Mouse (Mus musculus) bone marrow, adult 2 months (tissue): ENCODE measurements around the gene Chn2.

Experiments
- CTCF ChIP-seq: fragments of 200-500 bp; IDR thresholded peaks from 2 replicates; pipeline ENCODE4 v1.5.1; 2011; ENCODE audit warnings: low read length, control low read depth; ENCODE audit not compliant: control insufficient read depth, insufficient read depth
- POLR2A ChIP-seq: fragments of 200-500 bp; IDR thresholded peaks from 2 replicates; pipeline ENCODE4 v1.6.1; 2011; ENCODE audit warnings: low read depth, mild to moderate bottlenecking, control low read depth, low read length, borderline replicate concordance; ENCODE audit not compliant: control insufficient read depth

GRCm38 (mm10) chr6:54284167-54284711 lies 244.9 kb downstream of the Chn2 start:
- TF ChIP-seq CTCF (no peak), POLR2A (no peak)
